Mouse (Mus musculus) kidney, embryonic 14.5 days (tissue): ENCODE data around the gene Msrb1. TPM values are rescaled to one million over a fixed set of nuclear protein-coding genes. Genes with fewer than 3 reads are reported as not detected.

Experiments used
- ATAC-seq: fragments of 200-750 bp; cut with Nextera tagmentation; 2 replicates; pipeline ENCODE4 v1.8.0; 2017; ENCODE audit warnings: moderate number of reproducible peaks, mild to moderate bottlenecking, moderate TSS enrichment, moderate library complexity; ENCODE audit not compliant: low FRiP score, low TSS enrichment
- H3K27ac ChIP-seq: fragments of 300-500 bp; sonication (generic); 2 replicates; pipeline ENCODE4 v1.5.1; 2014; ENCODE audit warnings: low read depth, mild to moderate bottlenecking, low read length, moderate library complexity, mixed read lengths
- H3K27me3 ChIP-seq: fragments of 300-500 bp; sonication (generic); 2 replicates; pipeline ENCODE4 v1.6.1; 2014; ENCODE audit warnings: mild to moderate bottlenecking, low read length; ENCODE audit not compliant: control insufficient read depth, insufficient read depth
- H3K36me3 ChIP-seq: fragments of 300-500 bp; sonication (generic); 2 replicates; pipeline ENCODE4 v1.6.1; 2014; ENCODE audit warnings: low read length, mixed read lengths; ENCODE audit not compliant: control insufficient read depth, insufficient read depth
- H3K4me1 ChIP-seq: fragments of 300-500 bp; sonication (generic); 2 replicates; pipeline ENCODE4 v1.6.1; 2014; ENCODE audit warnings: low read length, mixed read lengths; ENCODE audit not compliant: control insufficient read depth, insufficient read depth
- H3K4me2 ChIP-seq: fragments of 300-500 bp; sonication (generic); replicated peaks from 2 replicates; pipeline ENCODE4 v1.6.1; 2014; ENCODE audit warnings: low read depth, mild to moderate bottlenecking, low read length
- H3K4me3 ChIP-seq: fragments of 300-500 bp; sonication (generic); 2 replicates; pipeline ENCODE4 v1.5.1; 2014; ENCODE audit warnings: mild to moderate bottlenecking, low read length
- H3K9ac ChIP-seq: fragments of 300-500 bp; sonication (generic); 2 replicates; pipeline ENCODE4 v1.6.1; 2014; ENCODE audit warnings: low read depth, mild to moderate bottlenecking, low read length, moderate library complexity
- H3K9me3 ChIP-seq: fragments of 300-500 bp; sonication (generic); 2 replicates; pipeline ENCODE4 v1.6.1; 2016; ENCODE audit warnings: low read length; ENCODE audit not compliant: control insufficient read depth
- WGBS: fragments of 180-500 bp; shearing (Covaris S2); extraction: QIAGEN DNeasy Blood & Tissue Kit; methylation state at CpG from one replicate; pipeline ENCODE4 v1.1.7; 2014; 5-methylcytosine and 5-hydroxymethylcytosine counted together
- polyA plus RNA-seq: library from polyadenylated mRNA; unstranded; fragments of >200 nt; fragmentation: Nextera tagmentation; extraction: Ambion mirVana; gene quantifications from 2 replicates; pipeline ENCODE4 v1.2.1, GENCODE M21; 2014

The Msrb1 gene
- polyA plus RNA-seq, 1 experiment from 2014 or later, result 35.2 TPM

GRCm38 (mm10) chr17:24734513-24734912 lies 1.9 kb upstream of the Msrb1 start:
- Histone ChIP-seq H3K4me1 (peaks cover 7% of the 10 kb centered on the region; the same call in 1 of the 2 replicates), H3K9me3 (no peaks in the 10 kb centered on the region), H3K27me3 (no peaks in the 10 kb centered on the region), H3K9ac (no peak overlapping the region), H3K36me3 (no peaks in the 10 kb centered on the region), H3K4me3 (no peak overlapping the region), H3K4me2 (no peak overlapping the region), H3K27ac (no peak overlapping the region)
- no peak for ATAC-seq
- 90% methylated on average over 1 of the region's 1 CpGs for WGBS

GRCm38 (mm10) chr17:24735446-24735845 lies 996 bp upstream of the Msrb1 start:
- Histone ChIP-seq H3K9me3 (no peaks in the 10 kb centered on the region), H3K27me3 (no peaks in the 10 kb centered on the region), H3K9ac (no peak overlapping the region), H3K4me2 (0 out of 2 replicates have a peak overlapping the region, but pooled peaks have one; percentile 45), H3K4me1 (peaks cover 7% of the 10 kb centered on the region; the same call in 1 of the 2 replicates), H3K4me3 (no peak overlapping the region), H3K36me3 (peaks cover 6% of the 10 kb centered on the region; the same call in 1 of the 2 replicates), H3K27ac (no peak overlapping the region)
- no peak for ATAC-seq
- 89% methylated on average over 7 of the region's 7 CpGs for WGBS

GRCm38 (mm10) chr17:24737135-24737810 lies 831 bp downstream of the Msrb1 start:
- 20% methylated on average over 8 of the region's 8 CpGs for WGBS

GRCm38 (mm10) chr17:24738238-24738637 lies 1.8 kb downstream of the Msrb1 start:
- WGBS, result 80% methylated on average over 4 of the region's 4 CpGs

More at GRCm38 (mm10) chr17:24737135-24737810, 831 bp downstream of the Msrb1 start:
- Histone ChIP-seq H3K27me3 (no peaks in the 10 kb centered on the region), H3K4me1 (peaks cover 7% of the 10 kb centered on the region; the same call in 1 of the 2 replicates), H3K4me3 (peak overlapping the region; percentile 66), H3K9me3 (no peaks in the 10 kb centered on the region), H3K4me2 (peak overlapping the region; percentile 86), H3K27ac (no peak overlapping the region), H3K36me3 (peaks cover 12% of the 10 kb centered on the region; the same call in 1 of the 2 replicates), H3K9ac (peak overlapping the region; percentile 72; the same call in 1 of the 2 replicates)
- ATAC-seq, result no peak

GRCm38 (mm10) chr17:24739926-24740325 lies 3.5 kb downstream of the Msrb1 start:
- Histone ChIP-seq H3K9me3 (no peaks in the 10 kb centered on the region), H3K27ac (no peak overlapping the region), H3K9ac (no peak overlapping the region), H3K4me1 (peaks cover 7% of the 10 kb centered on the region; the same call in 1 of the 2 replicates), H3K4me2 (no peak overlapping the region), H3K27me3 (no peaks in the 10 kb centered on the region), H3K4me3 (no peak overlapping the region), H3K36me3 (peaks cover 15% of the 10 kb centered on the region; the same call in 1 of the 2 replicates)
- WGBS, result 84% methylated on average over 8 of the region's 8 CpGs
- no peak for ATAC-seq

More at GRCm38 (mm10) chr17:24738238-24738637, 1.8 kb downstream of the Msrb1 start:
- Histone ChIP-seq H3K9me3 (no peaks in the 10 kb centered on the region), H3K27me3 (no peaks in the 10 kb centered on the region), H3K4me1 (peaks cover 7% of the 10 kb centered on the region; the same call in 1 of the 2 replicates), H3K36me3 (peaks cover 15% of the 10 kb centered on the region; the same call in 1 of the 2 replicates), H3K4me2 (no peak overlapping the region), H3K9ac (no peak overlapping the region), H3K27ac (no peak overlapping the region), H3K4me3 (no peak overlapping the region)
- ATAC-seq, result no peak

- ATAC-seq, result no peak
- H3K4me1 ChIP-seq, result peaks cover 3% of the 10 kb centered on the region; the same call in 1 of the 2 replicates
- no peaks in the 10 kb centered on the region for H3K9me3 ChIP-seq
- no peak overlapping the region for H3K4me2 ChIP-seq
- H3K27me3 ChIP-seq, result no peaks in the 10 kb centered on the region
- no peak overlapping the region for H3K9ac ChIP-seq
- no peak overlapping the region for H3K4me3 ChIP-seq
- peaks cover 15% of the 10 kb centered on the region; the same call in 1 of the 2 replicates for H3K36me3 ChIP-seq
- H3K27ac ChIP-seq, result no peak overlapping the region
- WGBS, result 79% methylated on average over 8 of the region's 8 CpGs
Measured at GRCm38 (mm10) chr17:24742307-24742706, 5.9 kb downstream of the Msrb1 start.

GRCm38 (mm10) chr17:24743896-24744295 lies 7.5 kb downstream of the Msrb1 start:
- H3K9me3 ChIP-seq, result no peaks in the 10 kb centered on the region
- no peaks in the 10 kb centered on the region for H3K27me3 ChIP-seq
- no peaks in the 10 kb centered on the region; the same call in 1 of the 2 replicates for H3K4me1 ChIP-seq
- H3K9ac ChIP-seq, result no peak overlapping the region
- 72% methylated on average over 5 of the region's 5 CpGs for WGBS
- ATAC-seq, result no peak
- peaks cover 15% of the 10 kb centered on the region; the same call in 1 of the 2 replicates for H3K36me3 ChIP-seq
- no peak overlapping the region for H3K4me2 ChIP-seq
- H3K4me3 ChIP-seq, result no peak overlapping the region
- no peak overlapping the region for H3K27ac ChIP-seq

GRCm38 (mm10) chr17:24744381-24744780 lies 7.9 kb downstream of the Msrb1 start:
- Histone ChIP-seq H3K4me3 (no peak overlapping the region), H3K4me1 (no peaks in the 10 kb centered on the region; the same call in 1 of the 2 replicates), H3K9me3 (no peaks in the 10 kb centered on the region), H3K27ac (no peak overlapping the region), H3K9ac (no peak overlapping the region), H3K36me3 (peaks cover 15% of the 10 kb centered on the region; the same call in 1 of the 2 replicates), H3K27me3 (no peaks in the 10 kb centered on the region), H3K4me2 (no peak overlapping the region)
- ATAC-seq, result no peak
- WGBS, result 69% methylated on average over 3 of the region's 3 CpGs
